Mouse (Mus musculus) ovary, adult 18-20 months (tissue): ENCODE data around the gene Stk11.

Experiments
- DNase-seq: peaks from one replicate; pipeline ENCODE4 v3.0.0; 2022; ENCODE audit warnings: low spot score, mixed read lengths

Stk11 gene

DNA sequence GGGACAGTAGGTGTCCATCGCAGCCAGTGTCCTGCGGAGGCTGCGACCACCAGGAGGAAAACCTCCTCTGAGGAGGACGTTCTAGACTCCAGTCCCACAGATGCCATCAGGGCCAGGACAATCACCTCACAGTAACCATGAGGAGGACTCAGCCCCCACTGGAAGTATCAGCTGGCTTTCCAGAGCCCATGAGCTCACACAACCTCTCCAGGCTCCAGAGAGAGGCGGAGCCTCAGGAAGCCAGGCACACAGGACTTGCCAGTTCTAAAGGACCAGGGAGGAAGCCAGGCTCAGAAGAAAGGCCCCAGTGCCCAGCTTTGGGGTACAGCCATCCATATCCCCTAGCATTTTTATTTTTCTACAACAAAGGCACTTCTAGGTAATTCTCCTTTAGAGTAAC is 20.1 kb upstream of the Stk11 start:
- no peak for DNase-seq

DNA sequence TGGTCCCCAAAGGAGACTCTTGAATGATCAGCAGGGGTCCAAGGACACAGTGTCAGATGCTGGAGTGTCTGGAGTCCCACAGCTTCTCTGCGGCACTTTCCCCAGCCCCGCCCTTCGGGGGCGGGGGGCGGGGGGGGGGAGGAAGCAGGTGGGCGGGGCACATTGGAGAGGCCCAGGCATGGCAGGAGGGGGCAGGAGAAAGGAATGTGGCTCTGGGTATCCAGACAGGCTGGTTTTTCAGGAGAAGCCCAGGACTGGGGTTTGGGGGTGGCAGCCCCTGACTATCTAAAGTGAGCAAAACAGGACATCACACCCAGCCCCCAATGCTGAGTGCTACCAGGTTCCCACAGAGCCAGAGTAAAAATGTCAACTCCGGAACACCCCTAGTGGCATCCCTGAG is 18.3 kb upstream of the Stk11 start:
- DNase-seq, result no peak

DNA sequence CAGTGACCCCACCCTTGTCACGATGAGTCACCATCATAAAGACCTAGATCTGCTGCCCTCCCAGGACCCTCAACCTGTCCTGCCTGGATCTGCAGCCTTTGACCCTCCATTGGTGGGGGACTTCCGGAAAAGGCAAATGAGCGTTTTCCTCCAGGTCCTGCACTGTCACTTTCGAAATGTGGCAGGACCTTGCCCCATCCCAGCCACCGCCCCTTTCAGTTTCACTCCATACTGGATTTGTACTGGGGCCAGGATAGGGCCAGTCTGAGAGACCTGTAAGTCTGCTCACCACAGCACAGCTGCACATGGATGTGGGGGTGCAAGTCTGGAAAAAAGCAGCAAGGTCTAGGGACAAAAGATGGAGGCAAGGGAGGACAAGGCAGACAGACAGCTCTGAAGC is 17.0 kb upstream of the Stk11 start:
- no peak for DNase-seq

DNA sequence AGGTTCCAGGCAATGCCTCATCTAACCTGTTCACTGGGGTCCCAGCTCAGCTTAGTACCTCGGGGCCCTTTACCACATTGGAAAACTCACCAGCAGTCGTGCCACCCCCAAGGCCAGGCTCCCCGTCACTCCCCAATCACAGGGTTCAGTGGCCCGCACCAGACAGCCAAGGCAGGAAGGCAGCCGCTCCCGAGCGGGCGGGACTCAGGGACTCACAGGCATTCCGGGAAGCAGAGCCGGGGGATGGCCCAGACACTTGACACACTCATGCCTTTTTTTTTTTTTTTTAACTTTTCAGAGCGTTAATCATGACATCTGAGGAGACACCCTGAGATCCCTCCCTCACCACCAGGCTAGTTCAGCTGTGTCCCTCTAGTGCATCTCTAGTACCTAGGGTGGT is 14.6 kb upstream of the Stk11 start:
- no peak for DNase-seq

DNA sequence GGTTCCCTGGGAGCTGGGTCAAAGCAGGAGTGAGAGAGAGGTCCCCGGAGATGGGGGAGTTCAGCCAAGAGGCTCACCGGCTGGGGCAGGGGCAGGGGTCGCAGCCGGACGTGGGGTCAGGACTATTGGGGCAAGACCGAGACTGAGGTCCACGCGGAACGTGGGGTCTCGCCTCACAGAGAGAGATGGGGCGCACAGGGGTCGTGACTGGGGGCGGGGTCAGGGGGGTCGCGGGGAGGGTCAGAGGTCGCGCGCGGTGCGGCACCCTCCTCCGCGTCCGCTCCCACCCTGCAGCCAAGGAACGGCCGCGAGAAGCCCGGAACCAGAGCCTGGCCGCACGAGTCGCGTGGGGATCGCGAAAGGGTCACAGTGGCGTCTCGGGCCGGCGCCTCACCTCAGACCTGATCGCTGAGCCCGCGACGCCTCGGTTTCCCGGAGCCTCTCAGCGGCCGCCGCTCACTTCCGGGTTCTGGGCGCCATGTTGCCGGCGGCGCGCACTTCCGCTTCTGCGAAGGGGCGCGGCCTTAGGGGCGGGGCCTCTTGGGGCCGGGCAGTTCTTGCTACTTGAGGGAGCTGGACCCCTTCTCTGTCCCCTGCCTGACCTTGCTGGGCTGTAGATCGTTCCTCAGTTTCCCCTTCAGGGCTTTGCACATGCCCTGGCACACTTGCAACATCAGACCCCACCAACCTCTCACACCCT is 13.2 kb upstream of the Stk11 start:
- DNase-seq, result peak; percentile 76

DNA sequence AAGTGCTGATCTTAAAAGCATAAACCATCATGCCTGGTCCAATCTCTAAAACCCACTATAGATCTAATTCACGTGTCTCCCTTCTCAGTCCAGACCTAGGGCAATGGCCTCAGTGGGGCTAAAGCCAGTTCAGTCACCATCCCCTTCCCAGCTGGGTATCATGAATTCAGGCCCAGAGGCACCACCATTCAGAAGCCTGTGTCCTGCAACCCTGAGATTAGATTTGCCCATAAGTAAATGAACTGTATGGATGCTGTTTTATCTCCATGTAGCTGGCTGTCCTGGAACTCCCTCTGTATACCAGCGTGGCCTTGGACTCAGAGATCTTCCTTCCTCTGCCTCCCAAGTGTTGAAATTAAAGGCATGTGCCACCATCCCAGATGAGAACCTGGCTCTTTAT is 12.6 kb upstream of the Stk11 start:
- DNase-seq, result no peak

DNA sequence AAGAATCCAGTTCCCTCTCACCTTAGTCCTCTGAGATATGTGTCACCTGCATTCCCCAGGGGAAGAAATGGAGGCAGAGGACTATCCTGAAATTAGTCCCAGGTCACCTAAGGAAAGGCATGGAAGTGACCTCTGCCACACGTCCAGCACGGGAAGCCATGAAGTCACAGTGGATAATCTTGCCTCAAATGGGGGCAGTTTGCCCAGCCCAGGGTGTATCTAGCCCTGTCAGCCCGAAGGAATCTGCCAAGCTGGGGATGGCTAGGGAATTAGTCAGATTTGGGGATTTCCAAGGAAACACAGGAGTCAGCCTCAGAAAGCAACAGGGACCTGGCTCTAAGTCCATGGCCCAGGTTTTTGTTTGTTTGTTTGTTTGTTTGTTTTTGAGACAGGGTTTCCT is 11.4 kb upstream of the Stk11 start:
- no peak for DNase-seq

DNA sequence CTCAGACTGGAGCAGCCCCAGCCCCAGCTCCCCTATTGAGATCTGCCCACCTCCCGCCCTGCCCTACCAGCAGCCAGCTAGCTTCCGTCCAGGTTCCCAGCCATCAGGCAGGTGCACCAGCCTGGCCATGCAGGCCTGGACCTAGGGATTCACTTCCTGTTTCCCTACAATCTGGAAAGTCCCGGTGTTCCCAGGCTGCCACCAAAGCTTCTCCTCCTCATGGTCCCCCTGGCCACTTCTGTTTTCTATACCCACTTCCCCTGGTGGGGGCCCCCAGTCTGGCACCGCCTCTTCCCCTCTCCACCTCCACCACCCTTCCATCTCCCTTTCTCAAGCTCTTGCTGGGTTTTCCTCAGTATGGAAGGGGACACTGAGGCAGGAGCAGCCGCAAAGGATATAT is 10.1 kb upstream of the Stk11 start, which contains the start of gene Sbno2:
Gene Sbno2, minus strand, starts transcription at position 112 of the 400 bp plus-strand sequence.
- no peak for DNase-seq

DNA sequence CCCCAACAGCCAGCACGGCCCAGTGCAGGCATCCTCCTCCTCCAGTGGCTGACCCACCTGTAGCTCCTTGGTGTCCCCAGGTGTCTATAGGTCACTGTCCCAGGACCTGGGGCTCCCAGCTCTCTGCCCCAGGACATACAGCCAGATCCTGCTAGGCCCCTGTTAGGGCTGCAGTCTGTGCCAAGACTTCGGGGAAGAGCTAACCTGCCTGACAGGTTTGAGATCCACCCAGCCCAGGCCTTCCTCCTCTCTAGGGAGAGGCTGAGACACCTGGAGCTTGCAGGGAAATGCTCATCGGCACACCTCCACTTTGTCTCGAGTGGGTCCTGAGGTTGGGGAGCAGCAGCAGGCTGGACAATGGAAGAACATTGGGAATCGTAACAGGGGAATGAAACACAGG is 9.7 kb upstream of the Stk11 start:
- DNase-seq, result no peak

DNA sequence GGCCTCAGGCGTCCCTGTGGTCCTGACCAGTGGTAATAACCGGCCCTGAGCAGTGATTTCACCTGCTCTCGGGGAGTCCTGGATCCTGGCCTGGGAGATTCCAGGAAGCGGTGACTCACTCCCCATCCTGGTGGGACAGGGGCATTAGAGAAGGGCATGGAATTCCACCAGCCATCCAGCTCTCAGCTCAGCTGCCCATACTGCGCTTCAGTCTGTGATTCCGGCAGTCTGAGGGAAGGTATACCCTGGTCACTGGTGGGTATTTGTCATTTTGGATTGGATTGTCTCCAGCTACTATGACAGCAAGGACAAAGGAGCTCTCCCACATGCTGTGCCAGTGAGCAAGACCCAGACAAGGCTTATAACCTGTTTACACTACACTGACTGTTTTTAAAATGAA is 7.9 kb upstream of the Stk11 start:
- no peak for DNase-seq

DNA sequence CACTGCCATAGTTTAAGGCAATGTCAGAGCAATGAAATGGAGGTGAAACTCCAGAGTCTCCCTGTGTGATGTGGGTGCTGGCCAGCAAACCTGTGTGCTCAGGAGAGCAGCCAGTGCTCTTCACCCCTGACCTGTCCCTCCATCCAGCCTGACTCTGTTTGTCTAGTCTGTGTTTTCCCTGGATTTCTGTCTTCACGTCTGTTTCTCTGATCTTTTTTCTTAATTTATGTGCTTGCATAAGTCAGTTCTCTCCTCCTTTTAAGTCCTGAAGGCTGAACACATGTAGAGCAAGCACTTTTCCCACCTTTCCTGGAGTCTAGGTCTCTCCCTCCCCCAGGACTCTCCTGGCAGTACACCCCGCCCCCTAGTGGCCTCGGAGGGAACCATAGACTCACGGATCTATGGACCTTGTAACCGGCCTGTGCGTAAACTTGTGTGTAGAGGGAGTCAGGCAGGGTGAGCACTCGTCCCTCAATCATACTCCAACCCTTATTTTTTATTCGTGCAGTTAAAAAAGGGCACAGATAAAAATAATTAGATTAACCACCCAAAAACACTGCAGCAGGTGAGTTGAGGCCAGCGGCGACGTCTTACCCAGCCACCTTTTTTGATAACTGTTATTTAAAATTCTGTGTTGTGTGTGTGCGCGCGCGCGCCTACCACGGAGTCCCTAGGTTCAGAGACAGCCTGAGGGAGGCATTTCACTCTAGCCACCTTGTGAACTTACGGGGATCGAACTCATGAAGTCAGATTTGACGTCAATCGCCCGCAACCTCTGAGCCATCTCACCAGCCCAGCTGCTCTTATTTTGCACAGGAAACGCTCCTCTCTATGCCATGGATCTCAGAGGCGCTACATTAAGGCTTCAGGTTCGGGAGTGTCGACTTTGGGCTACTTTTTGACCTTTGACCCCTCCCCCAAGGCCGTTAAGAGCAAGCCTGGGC is 990 bp upstream of the Stk11 start:
- peak; percentile 82 for DNase-seq

DNA sequence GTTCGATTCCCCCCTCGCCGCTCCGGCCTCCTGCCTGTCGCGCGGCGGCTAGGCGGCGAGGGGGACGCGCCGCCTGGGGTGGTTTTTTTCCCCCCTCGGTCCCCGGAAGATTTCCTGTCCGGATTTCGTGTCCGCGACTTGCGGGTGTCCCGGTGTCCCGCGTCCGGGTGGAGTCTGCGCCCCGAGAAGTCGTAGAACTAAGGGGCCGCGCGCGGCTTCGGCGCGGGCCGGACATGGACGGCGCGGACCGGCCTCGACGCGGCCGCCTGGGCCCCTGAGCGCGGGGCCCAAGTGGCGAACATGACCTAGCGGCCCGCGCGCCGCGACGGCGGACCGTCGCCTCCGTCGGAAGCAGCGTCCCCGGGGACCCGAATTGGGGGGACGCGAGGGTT is 337 bp downstream of the Stk11 start:
- DNase-seq, result no peak

DNA sequence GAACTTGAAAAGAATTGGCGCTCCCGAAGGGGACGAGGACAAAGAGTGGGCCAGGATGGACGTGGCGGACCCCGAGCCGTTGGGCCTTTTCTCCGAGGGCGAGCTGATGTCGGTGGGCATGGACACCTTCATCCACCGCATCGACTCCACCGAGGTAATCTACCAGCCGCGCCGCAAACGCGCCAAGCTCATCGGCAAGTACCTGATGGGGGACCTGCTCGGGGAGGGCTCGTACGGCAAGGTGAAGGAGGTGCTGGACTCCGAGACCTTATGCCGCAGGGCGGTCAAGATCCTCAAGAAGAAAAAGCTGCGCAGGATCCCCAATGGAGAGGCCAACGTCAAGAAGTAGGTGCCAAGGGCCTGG is 942 bp downstream of the Stk11 start:
- DNase-seq, result no peak

DNA sequence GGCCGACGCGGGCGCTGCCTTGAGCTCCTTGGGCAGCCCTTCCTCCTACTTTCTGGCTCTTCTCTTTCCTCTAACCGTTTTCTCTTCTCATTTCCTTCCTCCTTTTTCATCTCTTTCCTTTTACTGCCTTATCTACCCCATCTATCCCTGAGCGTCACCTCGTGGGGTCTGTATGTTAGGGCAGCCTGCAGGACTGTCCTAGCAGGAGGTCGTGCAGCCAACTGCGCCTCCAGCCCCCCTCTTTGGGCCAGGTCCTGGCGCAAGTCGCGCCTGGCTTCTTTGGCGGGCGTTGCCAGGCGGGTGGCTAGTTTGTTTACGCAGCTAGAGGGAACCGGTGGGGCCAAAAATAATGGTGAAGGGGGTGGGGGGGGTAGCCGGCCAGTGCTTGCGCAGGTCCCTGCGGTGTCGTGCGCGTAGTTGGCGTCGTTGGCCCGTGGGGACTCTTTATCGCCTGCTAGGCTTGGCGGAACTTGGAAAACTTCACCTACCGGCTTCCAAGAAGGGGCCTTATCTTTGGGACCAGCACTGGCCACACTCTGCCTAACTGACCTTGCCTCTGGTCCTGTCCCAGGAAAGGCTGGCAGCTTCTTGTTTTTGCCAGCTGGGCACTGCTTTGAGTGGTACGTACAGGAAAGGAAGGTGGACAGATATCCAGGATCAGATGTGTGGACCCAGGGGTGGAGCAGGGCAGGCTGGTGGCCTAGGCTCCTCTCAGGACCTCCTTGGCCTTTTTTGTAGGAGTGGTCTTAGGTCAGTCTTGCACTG is 1.5 kb downstream of the Stk11 start:
- no peak for DNase-seq

DNA sequence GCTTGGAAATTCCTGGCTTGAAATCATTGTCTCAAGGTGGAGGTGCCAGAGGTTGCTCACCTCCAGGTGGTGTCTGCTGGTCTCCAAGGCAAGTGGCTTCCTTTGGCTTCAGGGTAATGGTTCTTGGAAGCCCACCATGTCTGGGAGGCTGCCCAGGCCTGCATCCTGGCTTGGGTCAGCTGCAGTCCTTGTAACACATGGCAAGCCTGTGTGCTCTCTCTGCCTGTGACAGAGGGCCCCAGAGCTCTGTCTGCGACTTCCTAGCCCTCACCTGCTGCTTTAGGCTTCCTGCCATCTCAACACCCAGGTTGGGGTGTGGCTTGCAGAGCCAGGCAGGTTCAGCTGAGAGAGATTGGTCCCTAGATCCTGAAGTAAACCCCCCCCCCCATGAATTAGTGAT is 2.1 kb downstream of the Stk11 start:
- DNase-seq, result no peak

DNA sequence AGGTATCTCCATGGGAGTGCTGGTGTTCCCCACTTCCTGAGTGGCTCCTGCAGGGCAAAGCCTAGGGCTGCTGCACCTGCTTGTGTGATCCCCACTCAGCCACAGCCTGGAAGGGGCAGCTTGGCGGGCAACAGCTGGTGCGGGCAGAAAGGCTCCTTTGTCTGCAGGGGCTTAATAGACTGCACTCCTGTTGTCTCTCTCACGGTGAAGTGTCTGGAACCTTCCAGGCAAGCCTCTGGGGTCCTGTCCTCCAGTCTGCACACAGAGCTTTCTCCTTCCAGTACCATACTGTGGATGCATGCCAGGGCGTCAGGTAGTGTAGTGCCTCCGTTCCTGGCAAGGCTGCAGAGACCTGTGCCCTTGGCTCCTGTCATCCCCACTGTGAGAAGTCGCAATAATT is 2.9 kb downstream of the Stk11 start:
- no peak for DNase-seq

DNA sequence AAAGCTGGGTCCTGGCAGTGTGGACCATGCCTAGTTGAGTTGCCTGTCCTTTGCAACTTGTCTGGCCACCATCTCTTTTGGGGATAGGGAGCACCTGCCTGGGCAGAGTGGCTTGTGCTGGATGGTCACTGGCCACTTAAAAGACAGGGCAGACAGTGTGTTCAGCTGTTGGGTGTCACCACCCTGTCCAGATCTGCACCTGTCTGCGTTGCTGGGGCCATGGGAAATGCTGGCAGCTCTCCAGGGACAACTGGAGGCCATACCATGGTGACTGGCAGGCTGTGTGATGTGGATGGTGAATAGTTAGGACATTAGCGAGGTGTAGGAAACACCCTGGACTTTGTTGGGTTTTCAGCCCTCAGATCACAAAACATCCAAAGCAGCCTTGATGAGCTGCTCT is 4.5 kb downstream of the Stk11 start:
- no peak for DNase-seq

DNA sequence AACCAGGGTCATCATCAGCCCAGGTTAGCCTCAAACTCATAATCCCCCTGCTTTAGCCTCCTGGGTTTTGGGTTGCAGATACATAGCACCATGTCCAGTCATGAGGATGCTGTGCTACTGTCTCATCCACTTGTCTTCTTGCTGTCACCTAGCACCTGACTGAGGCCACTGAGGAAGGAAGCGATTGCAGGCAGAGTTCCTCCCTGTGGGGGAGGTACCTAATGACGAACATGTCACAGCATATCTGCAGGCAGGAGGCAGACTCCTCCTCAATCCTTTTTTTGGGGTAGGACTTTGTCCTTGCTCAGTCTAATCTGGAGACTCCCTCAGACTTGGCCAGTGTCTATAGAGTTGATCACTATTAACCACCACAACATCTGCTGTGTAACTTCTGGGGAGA is 6.0 kb downstream of the Stk11 start:
- DNase-seq, result no peak

DNA sequence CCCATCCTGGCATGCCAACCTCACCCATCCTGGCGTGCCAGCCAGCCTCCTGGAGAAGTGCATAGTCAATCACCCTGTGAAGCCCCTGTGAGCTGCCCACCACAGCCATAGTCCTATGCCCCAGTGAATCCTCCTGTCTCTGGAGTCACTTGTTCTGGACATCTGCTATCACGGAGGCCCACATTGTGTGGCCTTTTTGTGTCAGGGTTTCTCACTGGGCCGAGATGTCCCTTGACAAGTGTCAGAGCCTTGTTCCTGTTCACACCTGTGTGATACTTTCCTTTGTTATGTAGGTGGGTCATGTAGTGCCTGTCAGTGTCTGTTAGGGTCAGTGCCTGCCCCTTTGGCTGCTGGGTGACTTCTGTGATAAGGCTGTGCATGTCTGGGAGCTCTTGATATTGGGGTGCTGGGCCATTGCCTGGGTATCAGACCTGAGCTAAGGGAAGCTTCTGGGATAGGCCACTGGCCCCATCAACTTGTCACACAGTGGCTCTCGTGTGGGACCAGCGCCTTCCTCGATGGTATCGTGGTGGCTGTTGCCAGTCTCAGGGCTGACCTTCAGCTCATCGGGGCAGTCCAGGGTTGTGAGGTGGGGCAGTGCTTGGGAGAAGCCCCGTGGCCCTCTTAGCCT is 8.4 kb downstream of the Stk11 start:
- DNase-seq, result no peak

DNA sequence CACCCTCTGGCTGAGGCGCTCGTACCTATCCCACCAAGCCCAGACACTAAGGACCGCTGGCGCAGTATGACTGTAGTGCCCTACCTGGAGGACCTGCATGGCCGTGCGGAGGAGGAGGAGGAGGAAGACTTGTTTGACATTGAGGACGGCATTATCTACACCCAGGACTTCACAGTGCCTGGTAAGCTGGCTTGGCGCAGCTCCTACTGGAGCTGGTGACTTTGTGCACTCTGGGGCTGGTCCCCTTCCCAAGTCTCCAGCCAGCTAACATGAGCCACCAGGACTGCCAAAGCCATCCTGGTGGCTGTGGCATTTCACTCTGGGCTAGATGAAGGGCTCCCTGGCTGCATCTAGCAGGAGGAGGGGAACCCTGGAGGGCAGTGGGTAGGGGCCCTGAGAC is 12.3 kb downstream of the Stk11 start:
- no peak for DNase-seq

DNA sequence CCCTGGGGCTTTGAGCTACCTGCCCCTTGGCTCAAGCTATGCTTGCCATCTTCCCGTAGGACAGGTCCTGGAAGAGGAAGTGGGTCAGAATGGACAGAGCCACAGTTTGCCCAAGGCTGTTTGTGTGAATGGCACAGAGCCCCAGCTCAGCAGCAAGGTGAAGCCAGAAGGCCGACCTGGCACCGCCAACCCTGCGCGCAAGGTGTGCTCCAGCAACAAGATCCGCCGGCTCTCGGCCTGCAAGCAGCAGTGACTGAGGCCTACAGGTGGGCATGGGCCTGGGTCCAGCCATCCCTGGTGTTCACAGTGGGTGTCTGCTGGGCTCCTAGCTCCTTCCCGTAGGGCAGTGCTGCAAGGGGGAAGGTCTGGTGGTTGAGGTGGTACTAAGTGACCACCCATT is 14.2 kb downstream of the Stk11 start:
- no peak for DNase-seq

DNA sequence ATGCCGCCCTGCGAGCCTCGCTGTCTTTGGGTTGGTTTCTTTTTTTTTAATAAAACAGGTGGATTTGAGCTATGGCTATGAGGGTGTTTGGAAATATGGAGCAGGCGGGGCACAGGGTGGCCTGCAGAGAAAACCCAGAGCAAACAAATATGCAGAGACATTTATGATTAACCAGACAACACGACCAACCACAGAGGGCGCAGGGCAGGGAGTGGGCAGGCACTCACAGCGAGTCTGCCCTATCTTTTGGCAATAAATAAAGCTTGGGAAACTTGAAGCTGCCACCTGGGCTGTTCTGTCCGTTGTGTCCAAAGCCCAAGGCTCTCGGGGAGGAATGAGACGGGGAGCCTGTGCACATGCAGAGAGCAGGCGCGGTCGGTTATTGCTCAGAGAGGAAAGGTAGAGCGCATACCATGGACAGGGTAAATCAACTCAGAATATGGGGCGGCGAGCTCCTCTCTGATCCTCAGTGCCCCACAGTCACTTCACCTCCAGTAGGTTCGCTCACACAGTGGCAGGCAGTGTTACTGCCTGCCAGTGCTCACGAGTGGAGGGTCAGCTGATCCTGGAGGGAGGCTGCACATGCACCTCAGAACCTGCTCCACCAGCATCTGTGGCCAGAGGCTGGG is 14.9 kb downstream of the Stk11 start:
- DNase-seq, result no peak
